Mouse (Mus musculus) urinary bladder, postnatal 10 days (tissue): Measurements from ENCODE around the gene Gm11172.

Source experiments
- DNase-seq: peaks from one replicate; pipeline ENCODE4 v3.0.0; 2022; ENCODE audit warnings: low spot score

Gm11172 gene

GRCm38 (mm10) chr16:10812865-10813371 is at the start of gene Gm11172:
TSS of gene Gm11172 (plus strand) at chr16:10812915.
- no peak for DNase-seq

- no peak for DNase-seq
Measured at GRCm38 (mm10) chr16:10763540-10764264, 49.0 kb upstream of the Gm11172 start.

GRCm38 (mm10) chr16:10764323-10764722 is 48.4 kb upstream of the Gm11172 start:
- no peak for DNase-seq

- DNase-seq: no peak
Measured at GRCm38 (mm10) chr16:10767158-10767557, 45.6 kb upstream of the Gm11172 start.

GRCm38 (mm10) chr16:10768821-10769220 is 43.9 kb upstream of the Gm11172 start:
- no peak for DNase-seq

GRCm38 (mm10) chr16:10769661-10770060 is 43.1 kb upstream of the Gm11172 start:
- DNase-seq: no peak

- DNase-seq: no peak
Measured at GRCm38 (mm10) chr16:10770531-10771325, 42.0 kb upstream of the Gm11172 start.

GRCm38 (mm10) chr16:10771769-10772510 is 40.8 kb upstream of the Gm11172 start:
- no peak for DNase-seq

GRCm38 (mm10) chr16:10773543-10773942 is 39.2 kb upstream of the Gm11172 start:
- DNase-seq: no peak

- DNase-seq: no peak
Measured at GRCm38 (mm10) chr16:10774726-10775125, 38.0 kb upstream of the Gm11172 start.

- DNase-seq: no peak
Measured at GRCm38 (mm10) chr16:10776322-10776721, 36.4 kb upstream of the Gm11172 start.

GRCm38 (mm10) chr16:10777579-10778160 is 35.0 kb upstream of the Gm11172 start:
- DNase-seq: no peak

GRCm38 (mm10) chr16:10780631-10781120 is 32.0 kb upstream of the Gm11172 start:
- no peak for DNase-seq

- DNase-seq: no peak
Measured at GRCm38 (mm10) chr16:10781862-10782371, 30.8 kb upstream of the Gm11172 start.

GRCm38 (mm10) chr16:10782377-10783151 is 30.2 kb upstream of the Gm11172 start:
- no peak for DNase-seq

GRCm38 (mm10) chr16:10783152-10783434 is 29.6 kb upstream of the Gm11172 start:
- DNase-seq: no peak

GRCm38 (mm10) chr16:10783451-10783850 is 29.3 kb upstream of the Gm11172 start:
- no peak for DNase-seq

GRCm38 (mm10) chr16:10783883-10784792 is 28.6 kb upstream of the Gm11172 start:
- no peak for DNase-seq

- DNase-seq: peak; percentile 81
Measured at GRCm38 (mm10) chr16:10784793-10785370, 27.8 kb upstream of the Gm11172 start.
